Mouse (Mus musculus): ENCODE results near the gene Zfhx3. TPM values are rescaled to one million over a fixed set of nuclear protein-coding genes. Genes with fewer than 3 reads are reported as not detected.

Gene Zfhx3
- polyA plus RNA-seq, 1 experiment from 2014 or later = 22.8 TPM

GRCm38 (mm10) chr8:108244636-108245494 is 302.4 kb downstream of the Zfhx3 start:
- peak overlapping the region; percentile 11 for H3K9ac ChIP-seq (replicated peaks)
- WGBS = 20% methylated on average over 17 of the region's 17 CpGs

GRCm38 (mm10) chr8:108245575-108245974 is 303.1 kb downstream of the Zfhx3 start:
- H3K9ac ChIP-seq (replicated peaks) = no peak overlapping the region
- H3K4me2 ChIP-seq = peak overlapping the region; percentile 45
- ATAC-seq (ENCODE audit: low FRiP score) = no peak

More at GRCm38 (mm10) chr8:108244636-108245494, 302.4 kb downstream of the Zfhx3 start:
- no peak for ATAC-seq (ENCODE audit: low FRiP score)
- H3K4me1 ChIP-seq = peaks cover 28% of the 10 kb centered on the region
- H3K27ac ChIP-seq (replicated peaks) = peak overlapping the region; percentile 75
- H3K27me3 ChIP-seq (replicated peaks) = peaks cover under 1% of the 10 kb centered on the region; the same call in 1 of the 2 replicates
- H3K4me3 ChIP-seq (replicated peaks) = 0 out of 2 replicates have a peak overlapping the region, but pooled peaks have one; percentile 3
- no peaks in the 10 kb centered on the region for H3K36me3 ChIP-seq
- H3K4me2 ChIP-seq = peak overlapping the region; percentile 45
- H3K9me3 ChIP-seq (replicated peaks) = no peaks in the 10 kb centered on the region

DNA sequence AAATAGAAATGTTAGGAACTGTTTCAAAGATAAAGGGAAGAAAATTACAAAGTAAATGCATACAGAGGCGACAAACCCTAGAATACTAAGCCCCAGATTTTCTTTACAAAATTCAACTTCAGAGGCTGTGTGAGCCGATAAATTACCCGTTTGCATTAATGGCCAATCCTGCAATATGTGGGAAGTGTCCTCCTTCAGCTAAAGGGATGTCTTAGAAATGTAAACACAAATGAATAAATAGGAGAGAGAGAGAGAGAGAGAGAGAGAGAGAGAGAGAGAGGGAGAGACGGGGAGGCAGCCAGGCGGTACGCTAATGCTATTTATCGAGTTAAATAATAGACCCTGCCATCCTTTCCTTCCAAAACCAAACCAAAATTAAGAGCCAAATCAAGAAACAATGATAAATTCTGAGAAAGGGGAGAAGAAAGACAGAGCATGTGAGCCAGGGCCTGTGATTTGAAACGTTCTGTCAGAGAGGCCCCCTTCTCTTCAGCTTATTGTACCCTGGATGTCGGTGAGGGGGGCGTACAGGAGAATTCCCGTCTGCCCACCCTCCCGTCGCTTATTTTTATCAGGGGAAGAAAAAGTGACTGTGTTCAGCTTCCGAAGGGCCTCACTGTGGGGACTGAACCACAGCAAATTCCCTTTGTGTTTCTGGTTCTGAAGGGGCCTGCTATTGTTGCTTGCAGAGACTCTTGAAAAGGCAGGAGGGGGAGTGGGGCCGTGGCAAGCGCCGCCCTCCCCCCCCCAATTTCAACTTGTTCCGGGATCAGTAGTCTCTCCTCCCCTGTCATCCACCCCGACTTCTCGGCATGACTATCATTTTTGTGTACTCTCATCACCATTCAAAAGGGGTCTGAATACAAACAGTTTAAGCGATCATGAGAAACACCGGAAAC is 303.8 kb downstream of the Zfhx3 start:
- no peaks in the 10 kb centered on the region for H3K36me3 ChIP-seq
- peak overlapping the region; percentile 75 for H3K27ac ChIP-seq (replicated peaks)
- no peak overlapping the region for H3K4me3 ChIP-seq (replicated peaks)
- no peaks in the 10 kb centered on the region for H3K9me3 ChIP-seq (replicated peaks)
- ATAC-seq (ENCODE audit: low FRiP score) = no peak
- peaks cover 27% of the 10 kb centered on the region for H3K4me1 ChIP-seq
- H3K9ac ChIP-seq (replicated peaks) = 0 out of 2 replicates have a peak overlapping the region, but pooled peaks have one; percentile 8
- peak overlapping the region; percentile 22 for H3K4me2 ChIP-seq
- H3K27me3 ChIP-seq (replicated peaks) = no peaks in the 10 kb centered on the region
- 15% methylated on average over 22 of the region's 22 CpGs for WGBS

More at GRCm38 (mm10) chr8:108245575-108245974, 303.1 kb downstream of the Zfhx3 start:
- no peaks in the 10 kb centered on the region for H3K9me3 ChIP-seq (replicated peaks)
- peak overlapping the region; percentile 75 for H3K27ac ChIP-seq (replicated peaks)
- WGBS = 13% methylated on average over 8 of the region's 8 CpGs
- H3K4me1 ChIP-seq = peaks cover 28% of the 10 kb centered on the region
- H3K4me3 ChIP-seq (replicated peaks) = no peak overlapping the region
- no peaks in the 10 kb centered on the region for H3K36me3 ChIP-seq
- H3K27me3 ChIP-seq (replicated peaks) = no peaks in the 10 kb centered on the region

- H3K9me3 ChIP-seq (replicated peaks) = no peaks in the 10 kb centered on the region
- no peak overlapping the region; the same call in 1 of the 2 replicates for H3K4me2 ChIP-seq
- 0 out of 2 replicates have a peak overlapping the region, but pooled peaks have one; percentile 8 for H3K9ac ChIP-seq (replicated peaks)
- peak overlapping the region; percentile 75 for H3K27ac ChIP-seq (replicated peaks)
- WGBS = 34% methylated on average over 7 of the region's 7 CpGs
- no peaks in the 10 kb centered on the region for H3K27me3 ChIP-seq (replicated peaks)
- no peak overlapping the region for H3K4me3 ChIP-seq (replicated peaks)
- peaks cover 26% of the 10 kb centered on the region for H3K4me1 ChIP-seq
- no peak for ATAC-seq (ENCODE audit: low FRiP score)
- no peaks in the 10 kb centered on the region for H3K36me3 ChIP-seq
Measured at GRCm38 (mm10) chr8:108246934-108247417, 304.5 kb downstream of the Zfhx3 start.

- H3K36me3 ChIP-seq = no peaks in the 10 kb centered on the region
- WGBS = 32% methylated on average over 11 of the region's 11 CpGs
- no peak for ATAC-seq (ENCODE audit: low FRiP score)
Measured at GRCm38 (mm10) chr8:108264593-108265160, 322.2 kb downstream of the Zfhx3 start.

DNA sequence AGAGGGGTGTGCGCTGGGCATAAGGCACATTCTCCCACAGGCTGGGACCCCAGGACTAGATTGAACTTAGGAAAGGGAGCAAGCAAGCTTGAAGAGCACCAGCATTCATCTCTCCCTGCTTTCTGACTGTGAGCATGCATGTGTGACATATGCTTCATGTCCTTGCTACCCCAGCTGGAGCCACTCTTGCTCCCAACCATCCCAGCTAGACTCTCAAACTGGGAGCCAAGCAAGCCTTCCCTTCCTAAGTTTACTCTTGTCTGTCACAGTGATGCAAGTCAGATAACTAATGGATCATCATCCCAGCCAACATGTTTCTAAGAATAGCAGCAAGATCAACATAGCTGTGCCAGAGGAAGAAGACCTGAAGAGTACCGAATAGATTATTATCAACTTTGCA is 335.5 kb downstream of the Zfhx3 start:
- H3K4me2 ChIP-seq = no peak overlapping the region
- no peaks in the 10 kb centered on the region for H3K27me3 ChIP-seq (replicated peaks)
- WGBS = 97% methylated on average over 2 of the region's 2 CpGs
- H3K4me1 ChIP-seq = 0 out of 2 replicates have a peak, but pooled peaks cover 4% of the 10 kb centered on the region
- H3K27ac ChIP-seq (replicated peaks) = no peak overlapping the region
- no peak overlapping the region for H3K4me3 ChIP-seq (replicated peaks)
- no peak for ATAC-seq (ENCODE audit: low FRiP score)
- no peak overlapping the region for H3K9ac ChIP-seq (replicated peaks)
- H3K9me3 ChIP-seq (replicated peaks) = no peaks in the 10 kb centered on the region
- H3K36me3 ChIP-seq = no peaks in the 10 kb centered on the region

More at GRCm38 (mm10) chr8:108264593-108265160, 322.2 kb downstream of the Zfhx3 start:
- no peak overlapping the region for H3K4me3 ChIP-seq (replicated peaks)
- H3K27me3 ChIP-seq (replicated peaks) = no peaks in the 10 kb centered on the region
- H3K9me3 ChIP-seq (replicated peaks) = no peaks in the 10 kb centered on the region
- H3K27ac ChIP-seq (replicated peaks) = no peak overlapping the region
- H3K4me1 ChIP-seq = 0 out of 2 replicates have a peak, but pooled peaks cover 2% of the 10 kb centered on the region
- no peak overlapping the region for H3K4me2 ChIP-seq
- H3K9ac ChIP-seq (replicated peaks) = no peak overlapping the region

- Histone ChIP-seq H3K36me3 (no peaks in the 10 kb centered on the region), H3K27me3 (replicated peaks) (no peaks in the 10 kb centered on the region), H3K4me3 (replicated peaks) (no peak overlapping the region), H3K9me3 (replicated peaks) (no peaks in the 10 kb centered on the region), H3K4me1 (0 out of 2 replicates have a peak, but pooled peaks cover 4% of the 10 kb centered on the region), H3K9ac (replicated peaks) (no peak overlapping the region), H3K27ac (replicated peaks) (peak overlapping the region; percentile 58), H3K4me2 (peak overlapping the region; percentile 19; the same call in 1 of the 2 replicates)
- peak; percentile 45; the same call in 1 of the 2 replicates for ATAC-seq (ENCODE audit: low FRiP score)
- 65% methylated on average over 12 of the region's 12 CpGs for WGBS
Measured at GRCm38 (mm10) chr8:108281981-108282380, 339.5 kb downstream of the Zfhx3 start.

DNA sequence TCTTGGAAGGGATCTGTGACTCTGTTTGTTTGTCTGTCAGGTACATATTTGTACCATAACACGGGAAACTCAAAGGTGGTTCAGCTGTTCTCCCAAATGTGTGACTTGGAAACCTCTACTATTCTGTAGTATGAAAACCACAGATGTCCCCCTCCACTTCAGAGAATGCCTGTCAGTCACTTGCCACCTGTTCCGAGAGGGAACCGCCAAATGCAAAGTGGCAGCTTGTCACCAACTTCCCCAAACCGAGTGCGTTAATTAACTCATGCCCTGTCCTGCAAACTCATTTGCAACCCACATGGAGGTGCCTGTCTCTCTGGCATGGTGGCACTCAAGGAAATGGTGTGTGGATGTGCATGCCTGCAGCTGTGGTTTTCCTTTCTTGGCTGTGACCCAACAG is 343.7 kb downstream of the Zfhx3 start:
- no peak for ATAC-seq (ENCODE audit: low FRiP score)
- H3K27me3 ChIP-seq (replicated peaks) = no peaks in the 10 kb centered on the region
- no peak overlapping the region for H3K9ac ChIP-seq (replicated peaks)
- no peaks in the 10 kb centered on the region for H3K9me3 ChIP-seq (replicated peaks)
- WGBS = 65% methylated on average over 5 of the region's 5 CpGs
- H3K36me3 ChIP-seq = no peaks in the 10 kb centered on the region
- peaks cover 11% of the 10 kb centered on the region for H3K4me1 ChIP-seq
- no peak overlapping the region for H3K4me2 ChIP-seq
- no peak overlapping the region for H3K27ac ChIP-seq (replicated peaks)
- H3K4me3 ChIP-seq (replicated peaks) = no peak overlapping the region

DNA sequence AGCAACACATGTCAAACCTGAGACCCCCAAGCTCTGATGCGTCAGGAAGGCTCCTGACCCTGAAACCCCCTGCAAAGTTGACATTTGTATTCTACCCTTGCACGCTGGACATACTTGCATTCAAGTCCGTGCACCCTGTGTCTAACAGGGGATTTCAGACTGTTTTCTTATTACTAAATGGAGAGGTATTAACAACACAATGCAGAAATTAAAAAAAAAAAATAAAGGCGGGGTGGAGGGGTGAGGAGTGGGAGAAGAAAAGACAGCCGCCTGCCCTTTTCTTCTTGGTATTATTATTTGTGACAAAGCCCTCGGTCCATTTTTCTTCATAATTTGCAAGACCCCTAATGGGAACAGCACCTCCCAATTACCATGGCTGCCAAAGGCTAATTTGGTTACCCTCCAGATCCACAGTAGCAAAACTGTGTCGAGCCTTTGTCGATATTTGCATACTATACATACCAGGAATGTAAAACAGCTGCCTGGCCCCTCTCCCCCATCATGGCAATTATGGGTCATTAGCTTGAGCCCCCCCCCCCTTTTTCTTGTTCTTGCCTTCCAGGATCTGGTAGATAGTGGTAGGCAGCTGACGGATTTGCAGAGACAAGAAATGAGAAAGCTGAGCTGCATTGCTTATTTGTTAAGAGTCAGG is 358.6 kb downstream of the Zfhx3 start:
- Histone ChIP-seq H3K27ac (replicated peaks) (no peak overlapping the region), H3K4me1 (no peaks in the 10 kb centered on the region), H3K9ac (replicated peaks) (no peak overlapping the region), H3K27me3 (replicated peaks) (no peaks in the 10 kb centered on the region), H3K4me2 (no peak overlapping the region), H3K9me3 (replicated peaks) (no peaks in the 10 kb centered on the region), H3K36me3 (no peaks in the 10 kb centered on the region), H3K4me3 (replicated peaks) (no peak overlapping the region)
- ATAC-seq (ENCODE audit: low FRiP score) = no peak
- 33% methylated on average over 9 of the region's 9 CpGs for WGBS

- Histone ChIP-seq H3K9me3 (replicated peaks) (no peaks in the 10 kb centered on the region), H3K27ac (replicated peaks) (peak overlapping the region; percentile 38; the same call in 1 of the 2 replicates), H3K27me3 (replicated peaks) (no peaks in the 10 kb centered on the region), H3K4me1 (no peaks in the 10 kb centered on the region), H3K4me2 (no peak overlapping the region), H3K36me3 (no peaks in the 10 kb centered on the region), H3K4me3 (replicated peaks) (no peak overlapping the region), H3K9ac (replicated peaks) (no peak overlapping the region)
- 79% methylated on average over 12 of the region's 12 CpGs for WGBS
- ATAC-seq (ENCODE audit: low FRiP score) = no peak
Measured at GRCm38 (mm10) chr8:108301654-108302053, 359.2 kb downstream of the Zfhx3 start.
